Mouse (Mus musculus) embryonic facial prominence, embryonic 13.5 days (tissue): ENCODE measurements around the gene Grik5. TPM values are rescaled to one million over a fixed set of nuclear protein-coding genes. Genes with fewer than 3 reads are reported as not detected.

Experiments
- ATAC-seq: fragments of 200-750 bp; cut with Nextera tagmentation; 2 replicates; pipeline ENCODE4 v1.8.0; 2017; ENCODE audit warnings: low read depth; ENCODE audit not compliant: insufficient number of reproducible peaks, insufficient read depth, low FRiP score, low TSS enrichment
- H3K27ac ChIP-seq: fragments of 300-500 bp; sonication (generic); 2 replicates; pipeline ENCODE4 v1.5.1; 2015; ENCODE audit warnings: moderate library complexity, mild to moderate bottlenecking, inconsistent platforms
- H3K27me3 ChIP-seq: fragments of 300-500 bp; sonication (generic); 2 replicates; pipeline ENCODE4 v1.6.1; 2015; ENCODE audit warnings: mild to moderate bottlenecking, inconsistent platforms
- H3K36me3 ChIP-seq: fragments of 300-500 bp; sonication (generic); 2 replicates; pipeline ENCODE4 v1.6.1; 2015; ENCODE audit warnings: mild to moderate bottlenecking, inconsistent platforms
- H3K4me1 ChIP-seq: fragments of 300-500 bp; sonication (generic); 2 replicates; pipeline ENCODE4 v1.6.1; 2015; ENCODE audit warnings: inconsistent platforms
- H3K4me2 ChIP-seq: fragments of 300-500 bp; sonication (generic); 2 replicates; pipeline ENCODE4 v1.6.1; 2015; ENCODE audit warnings: moderate library complexity, mild to moderate bottlenecking, inconsistent platforms
- H3K4me3 ChIP-seq: fragments of 300-500 bp; sonication (generic); 2 replicates; pipeline ENCODE4 v1.5.1; 2015; ENCODE audit warnings: mild to moderate bottlenecking, inconsistent platforms
- H3K9ac ChIP-seq: fragments of 300-500 bp; sonication (generic); 2 replicates; pipeline ENCODE4 v1.6.1; 2015; ENCODE audit warnings: mild to moderate bottlenecking, inconsistent platforms
- H3K9me3 ChIP-seq: fragments of 300-500 bp; sonication (generic); 2 replicates; pipeline ENCODE4 v1.6.1; 2016; ENCODE audit warnings: inconsistent platforms
- WGBS: fragments of 180-500 bp; shearing (Covaris S2); methylation state at CpG from one replicate; pipeline ENCODE4 v1.1.7; 2015; ENCODE audit warnings: mixed read lengths; 5-methylcytosine and 5-hydroxymethylcytosine counted together
- polyA plus RNA-seq: library from polyadenylated mRNA; unstranded; fragments of >200 nt; fragmentation: Nextera tagmentation; extraction: Ambion mirVana; gene quantifications from 2 replicates; pipeline ENCODE4 v1.2.1, GENCODE M21; 2015

The Grik5 gene
- polyA plus RNA-seq, 1 experiment from 2014 or later, result 11.2 TPM

GRCm38 (mm10) chr7:25003820-25004388 lies 68.2 kb downstream of the Grik5 start:
- Histone ChIP-seq H3K27ac (no peak overlapping the region), H3K27me3 (peaks cover 62% of the 10 kb centered on the region), H3K9ac (no peak overlapping the region), H3K36me3 (no peaks in the 10 kb centered on the region), H3K9me3 (no peaks in the 10 kb centered on the region), H3K4me3 (no peak overlapping the region), H3K4me1 (peaks cover 26% of the 10 kb centered on the region), H3K4me2 (no peak overlapping the region)
- WGBS, result 81% methylated on average over 8 of the region's 8 CpGs
- ATAC-seq, result no peak

- WGBS, result 31% methylated on average over 11 of the region's 11 CpGs
Observed at GRCm38 (mm10) chr7:25003291-25003690, 68.9 kb downstream of the Grik5 start.

GRCm38 (mm10) chr7:25000711-25001110 lies 71.4 kb downstream of the Grik5 start:
- peaks cover 19% of the 10 kb centered on the region for H3K4me1 ChIP-seq
- ATAC-seq, result no peak
- H3K9ac ChIP-seq, result no peak overlapping the region
- H3K27me3 ChIP-seq, result peaks cover 30% of the 10 kb centered on the region
- H3K36me3 ChIP-seq, result no peaks in the 10 kb centered on the region
- no peak overlapping the region for H3K4me3 ChIP-seq
- 76% methylated on average over 12 of the region's 12 CpGs for WGBS
- no peak overlapping the region for H3K27ac ChIP-seq
- H3K4me2 ChIP-seq, result no peak overlapping the region
- no peaks in the 10 kb centered on the region for H3K9me3 ChIP-seq

More at GRCm38 (mm10) chr7:25003291-25003690, 68.9 kb downstream of the Grik5 start:
- Histone ChIP-seq H3K9ac (no peak overlapping the region), H3K27me3 (peaks cover 56% of the 10 kb centered on the region), H3K4me3 (no peak overlapping the region), H3K4me2 (no peak overlapping the region), H3K4me1 (peaks cover 24% of the 10 kb centered on the region), H3K27ac (no peak overlapping the region), H3K9me3 (no peaks in the 10 kb centered on the region), H3K36me3 (no peaks in the 10 kb centered on the region)
- ATAC-seq, result no peak

- no peaks in the 10 kb centered on the region for H3K9me3 ChIP-seq
- H3K36me3 ChIP-seq, result no peaks in the 10 kb centered on the region
- H3K4me1 ChIP-seq, result peaks cover 14% of the 10 kb centered on the region
- peaks cover 25% of the 10 kb centered on the region for H3K27me3 ChIP-seq
- H3K9ac ChIP-seq, result no peak overlapping the region
- ATAC-seq, result no peak
- H3K27ac ChIP-seq, result no peak overlapping the region
- H3K4me3 ChIP-seq, result no peak overlapping the region
- no peak overlapping the region for H3K4me2 ChIP-seq
- 67% methylated on average over 7 of the region's 7 CpGs for WGBS
Observed at GRCm38 (mm10) chr7:25000211-25000610, 71.9 kb downstream of the Grik5 start.

GRCm38 (mm10) chr7:24993081-24993480 lies 79.1 kb downstream of the Grik5 start:
- no peaks in the 10 kb centered on the region for H3K9me3 ChIP-seq
- ATAC-seq, result no peak
- H3K4me3 ChIP-seq, result no peak overlapping the region
- H3K4me2 ChIP-seq, result no peak overlapping the region
- no peaks in the 10 kb centered on the region for H3K4me1 ChIP-seq
- no peak overlapping the region for H3K9ac ChIP-seq
- peaks cover 4% of the 10 kb centered on the region; the same call in 1 of the 2 replicates for H3K27me3 ChIP-seq
- H3K27ac ChIP-seq, result no peak overlapping the region
- WGBS, result 71% methylated on average over 6 of the region's 6 CpGs
- H3K36me3 ChIP-seq, result no peaks in the 10 kb centered on the region

- ATAC-seq, result no peak
- no peaks in the 10 kb centered on the region for H3K36me3 ChIP-seq
- WGBS, result 77% methylated on average over 8 of the region's 8 CpGs
- no peaks in the 10 kb centered on the region for H3K9me3 ChIP-seq
- no peak overlapping the region for H3K27ac ChIP-seq
- H3K4me1 ChIP-seq, result no peaks in the 10 kb centered on the region
- H3K27me3 ChIP-seq, result peaks cover 4% of the 10 kb centered on the region; the same call in 1 of the 2 replicates
- H3K4me2 ChIP-seq, result no peak overlapping the region
- H3K9ac ChIP-seq, result no peak overlapping the region
- H3K4me3 ChIP-seq, result no peak overlapping the region
Observed at GRCm38 (mm10) chr7:24990478-24990877, 81.7 kb downstream of the Grik5 start.

GRCm38 (mm10) chr7:24987941-24988340 lies 84.2 kb downstream of the Grik5 start:
- peaks cover under 1% of the 10 kb centered on the region; the same call in 1 of the 2 replicates for H3K27me3 ChIP-seq
- H3K4me1 ChIP-seq, result no peaks in the 10 kb centered on the region
- no peak overlapping the region for H3K27ac ChIP-seq
- WGBS, result 86% methylated on average over 14 of the region's 14 CpGs
- peaks cover 2% of the 10 kb centered on the region; the same call in 1 of the 2 replicates for H3K9me3 ChIP-seq
- ATAC-seq, result no peak
- H3K4me3 ChIP-seq, result no peak overlapping the region
- no peaks in the 10 kb centered on the region for H3K36me3 ChIP-seq
- H3K9ac ChIP-seq, result no peak overlapping the region
- H3K4me2 ChIP-seq, result no peak overlapping the region

GRCm38 (mm10) chr7:24985799-24986198 lies 86.3 kb downstream of the Grik5 start:
- no peak for ATAC-seq
- Histone ChIP-seq H3K36me3 (no peaks in the 10 kb centered on the region), H3K9ac (no peak overlapping the region), H3K9me3 (peaks cover 2% of the 10 kb centered on the region; the same call in 1 of the 2 replicates), H3K4me3 (no peak overlapping the region), H3K27ac (no peak overlapping the region), H3K27me3 (no peaks in the 10 kb centered on the region), H3K4me1 (no peaks in the 10 kb centered on the region), H3K4me2 (no peak overlapping the region)
- WGBS, result 69% methylated on average over 5 of the region's 5 CpGs

GRCm38 (mm10) chr7:24984307-24984706 lies 87.8 kb downstream of the Grik5 start:
- no peak for ATAC-seq
- H3K36me3 ChIP-seq, result no peaks in the 10 kb centered on the region
- H3K4me3 ChIP-seq, result no peak overlapping the region
- H3K27me3 ChIP-seq, result no peaks in the 10 kb centered on the region
- 85% methylated on average over 2 of the region's 2 CpGs for WGBS
- no peak overlapping the region for H3K4me2 ChIP-seq
- no peak overlapping the region for H3K9ac ChIP-seq
- H3K9me3 ChIP-seq, result peaks cover 2% of the 10 kb centered on the region; the same call in 1 of the 2 replicates
- H3K4me1 ChIP-seq, result no peaks in the 10 kb centered on the region
- H3K27ac ChIP-seq, result no peak overlapping the region

GRCm38 (mm10) chr7:24983396-24983795 lies 88.8 kb downstream of the Grik5 start:
- no peaks in the 10 kb centered on the region for H3K27me3 ChIP-seq
- no peak for ATAC-seq
- H3K4me2 ChIP-seq, result no peak overlapping the region
- no peak overlapping the region for H3K27ac ChIP-seq
- no peaks in the 10 kb centered on the region for H3K36me3 ChIP-seq
- no peaks in the 10 kb centered on the region for H3K4me1 ChIP-seq
- 86% methylated on average over 5 of the region's 5 CpGs for WGBS
- peaks cover 2% of the 10 kb centered on the region; the same call in 1 of the 2 replicates for H3K9me3 ChIP-seq
- H3K9ac ChIP-seq, result no peak overlapping the region
- H3K4me3 ChIP-seq, result no peak overlapping the region

- no peak overlapping the region for H3K4me2 ChIP-seq
- ATAC-seq, result no peak
- no peak overlapping the region for H3K27ac ChIP-seq
- WGBS, result 78% methylated on average over 7 of the region's 7 CpGs
- H3K9ac ChIP-seq, result no peak overlapping the region
- no peaks in the 10 kb centered on the region for H3K36me3 ChIP-seq
- H3K4me1 ChIP-seq, result no peaks in the 10 kb centered on the region
- no peaks in the 10 kb centered on the region for H3K27me3 ChIP-seq
- H3K9me3 ChIP-seq, result peaks cover 2% of the 10 kb centered on the region; the same call in 1 of the 2 replicates
- H3K4me3 ChIP-seq, result no peak overlapping the region
Observed at GRCm38 (mm10) chr7:24980439-24980838, 91.7 kb downstream of the Grik5 start.

- Histone ChIP-seq H3K27ac (no peak overlapping the region), H3K4me1 (no peaks in the 10 kb centered on the region), H3K27me3 (no peaks in the 10 kb centered on the region), H3K36me3 (no peaks in the 10 kb centered on the region), H3K4me3 (no peak overlapping the region), H3K9me3 (no peaks in the 10 kb centered on the region), H3K4me2 (no peak overlapping the region), H3K9ac (no peak overlapping the region)
- ATAC-seq, result no peak
- 86% methylated on average over 7 of the region's 7 CpGs for WGBS
Observed at GRCm38 (mm10) chr7:24978781-24979180, 93.4 kb downstream of the Grik5 start.
